Mouse (Mus musculus) spleen, adult 18-20 months (tissue): ENCODE measurements around the gene Mst1r.

Experiments used
- DNase-seq, 2 experiments: peaks; one replicate each; pipeline ENCODE4 v3.0.0; 2022; ENCODE audit warnings: mixed read lengths in 2 of 2

The Mst1r gene

GRCm38 (mm10) chr9:107906252-107906966 lies at the start of gene Mst1r:
Gene Mst1r, plus strand, starts transcription at chr9:107906873.
- no peak for DNase-seq

GRCm38 (mm10) chr9:107858343-107858742 lies 48.3 kb upstream of the Mst1r start:
- no peak for DNase-seq

- DNase-seq: no peak
Observed at GRCm38 (mm10) chr9:107864493-107864892, 42.2 kb upstream of the Mst1r start.

DNA sequence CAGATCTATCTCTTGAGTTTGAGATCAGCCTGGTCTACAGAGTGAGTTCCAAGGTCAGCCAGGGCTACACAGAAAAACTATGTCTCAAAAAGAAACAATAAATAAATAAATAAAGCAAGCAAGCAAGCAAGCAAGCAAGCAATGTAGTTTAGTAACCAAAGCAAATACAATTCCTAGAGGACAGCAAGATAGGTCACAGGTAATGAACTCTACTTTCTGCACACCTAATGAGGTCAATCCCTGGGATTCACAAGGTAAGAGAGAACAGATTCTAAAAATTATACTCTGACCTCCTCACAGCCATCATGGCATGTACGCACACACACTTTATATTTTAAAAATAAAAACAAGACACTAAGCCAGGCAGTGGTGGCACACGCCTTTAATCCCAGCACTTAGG lies 40.6 kb upstream of the Mst1r start:
- no peak for DNase-seq

DNA sequence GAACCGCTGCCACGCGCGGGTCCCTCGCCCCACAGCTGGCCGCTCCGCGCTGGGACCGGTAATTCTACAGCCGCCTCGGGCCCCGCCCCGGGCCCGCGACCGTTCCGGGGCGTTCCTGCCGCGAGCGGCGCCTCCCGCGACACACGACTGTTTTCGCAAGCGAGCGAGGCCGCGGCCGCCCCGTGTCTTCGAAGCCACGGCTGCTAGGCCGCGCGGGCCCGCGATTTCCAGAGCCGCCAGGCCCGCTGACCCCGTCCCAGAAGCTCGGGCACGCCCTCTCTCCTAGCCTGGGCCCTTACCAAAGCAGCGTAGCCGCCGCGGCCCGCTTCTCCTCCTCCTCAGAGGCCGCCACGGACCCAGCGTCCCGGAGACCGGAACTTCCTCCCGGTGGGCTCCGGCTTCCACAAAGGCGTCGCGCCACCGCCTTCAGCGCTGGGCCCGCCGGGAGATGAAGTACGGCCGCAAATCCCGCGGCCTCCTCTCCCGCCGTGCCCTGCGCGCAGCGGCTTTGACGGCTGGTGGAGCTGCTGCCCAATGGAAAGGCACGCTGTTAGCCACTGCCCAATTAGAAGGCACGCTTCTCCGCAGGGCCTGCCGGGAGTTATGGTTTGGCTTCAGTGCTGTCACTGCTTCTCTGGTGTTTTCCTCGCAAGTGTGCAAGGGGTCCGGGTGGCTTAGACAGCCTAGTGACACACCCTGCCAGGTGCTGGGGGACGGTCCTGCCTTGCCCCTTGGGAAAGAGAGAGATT lies 34.1 kb upstream of the Mst1r start:
- DNase-seq: peak; percentile 84 to 87

DNA sequence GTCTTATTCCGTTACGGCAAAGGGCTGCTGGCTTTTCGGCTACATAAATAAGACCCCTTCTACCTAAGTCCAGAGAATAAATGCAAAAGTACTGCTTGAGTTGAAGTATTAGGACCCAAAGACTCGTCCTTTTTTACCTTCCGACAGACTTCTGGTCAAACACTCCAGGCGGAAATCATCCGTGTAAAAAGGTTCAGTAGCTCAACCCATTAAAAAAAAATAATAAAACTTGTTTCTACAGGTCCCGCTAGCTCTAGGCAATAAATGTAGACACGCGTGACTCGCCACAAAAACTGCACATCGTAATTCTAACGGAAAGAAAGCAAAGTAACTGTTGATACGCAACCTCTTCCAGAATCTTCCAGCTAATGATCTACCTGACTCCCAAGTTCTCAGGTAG lies 33.5 kb upstream of the Mst1r start, which contains the start of gene Rbm6:
Rbm6 (minus strand) TSS at position 101 of the 400 bp plus-strand sequence.
- no peak for DNase-seq

DNA sequence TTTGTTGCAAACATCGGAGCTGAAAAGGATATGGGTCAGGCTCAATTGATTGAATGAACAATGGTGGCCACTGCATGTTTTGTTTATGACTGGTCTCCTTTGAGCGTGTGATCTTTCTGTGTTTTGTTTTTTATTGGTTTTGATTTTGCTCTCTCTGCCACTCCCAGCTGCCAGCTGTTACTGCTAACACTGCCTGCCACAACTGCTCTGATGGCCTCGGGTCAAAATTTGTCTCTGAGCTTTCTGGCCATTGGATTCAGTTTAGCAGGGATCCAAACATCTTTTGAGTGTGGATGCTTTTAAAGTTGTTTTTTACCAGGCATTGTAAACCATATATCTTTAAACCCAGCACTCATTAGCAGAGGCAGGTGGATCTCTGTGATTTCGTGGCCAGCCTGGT lies 26.3 kb upstream of the Mst1r start:
- no peak for DNase-seq

DNA sequence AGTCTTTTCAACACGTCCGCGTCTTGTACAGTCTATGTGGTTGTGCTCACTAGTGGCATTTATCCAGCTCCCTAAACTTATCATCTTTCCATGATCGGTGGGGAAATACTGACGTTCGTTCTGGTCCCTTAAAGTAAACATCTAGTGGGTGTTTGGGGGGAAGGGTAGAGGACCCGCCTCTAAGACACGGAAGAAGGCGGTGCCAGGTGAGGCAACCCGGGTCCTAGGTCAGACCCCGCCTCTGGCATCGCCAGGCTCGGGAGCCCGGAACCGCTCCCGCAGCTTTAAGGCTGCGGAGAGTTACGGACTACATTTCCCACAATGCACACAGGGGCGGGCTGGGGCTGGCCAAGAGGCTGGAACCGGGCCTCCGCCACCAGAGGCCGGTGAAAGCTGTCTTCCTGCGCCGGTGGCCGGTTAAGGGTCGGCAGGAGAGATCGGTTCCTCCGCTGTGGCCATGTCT lies 18.8 kb upstream of the Mst1r start, which contains the start of gene Mon1a:
Mon1a (plus strand) TSS at position 348 of the 463 bp plus-strand sequence.
- DNase-seq: peak; percentile 78 to 86

GRCm38 (mm10) chr9:107888267-107888850 lies 18.3 kb upstream of the Mst1r start:
- DNase-seq: peak in 1 of 2 experiments; percentile 19

GRCm38 (mm10) chr9:107890260-107890659 lies 16.4 kb upstream of the Mst1r start:
- DNase-seq: no peak

- DNase-seq: no peak
Observed at GRCm38 (mm10) chr9:107891023-107891422, 15.7 kb upstream of the Mst1r start.

- no peak for DNase-seq
Observed at GRCm38 (mm10) chr9:107898563-107898962, 8.1 kb upstream of the Mst1r start.

DNA sequence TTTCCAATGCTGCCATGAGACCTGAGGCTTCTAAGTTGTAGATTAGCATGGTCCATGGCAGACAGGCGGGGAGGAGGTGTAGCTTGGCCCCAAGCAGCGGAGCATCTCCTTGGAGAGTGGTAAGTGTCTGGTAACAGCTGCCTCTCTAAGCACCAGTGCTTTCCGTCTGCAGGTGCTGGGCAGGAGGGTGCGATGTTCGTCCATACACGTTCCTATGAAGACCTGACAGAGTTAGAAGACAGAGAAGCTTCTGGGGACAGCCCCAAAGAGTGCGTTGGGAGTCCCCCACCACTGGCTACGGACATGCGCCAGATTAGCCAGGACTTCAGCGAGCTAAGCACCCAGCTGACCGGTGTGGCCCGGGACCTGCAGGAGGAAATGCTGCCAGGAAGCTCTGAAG lies 6.8 kb upstream of the Mst1r start:
- no peak for DNase-seq

DNA sequence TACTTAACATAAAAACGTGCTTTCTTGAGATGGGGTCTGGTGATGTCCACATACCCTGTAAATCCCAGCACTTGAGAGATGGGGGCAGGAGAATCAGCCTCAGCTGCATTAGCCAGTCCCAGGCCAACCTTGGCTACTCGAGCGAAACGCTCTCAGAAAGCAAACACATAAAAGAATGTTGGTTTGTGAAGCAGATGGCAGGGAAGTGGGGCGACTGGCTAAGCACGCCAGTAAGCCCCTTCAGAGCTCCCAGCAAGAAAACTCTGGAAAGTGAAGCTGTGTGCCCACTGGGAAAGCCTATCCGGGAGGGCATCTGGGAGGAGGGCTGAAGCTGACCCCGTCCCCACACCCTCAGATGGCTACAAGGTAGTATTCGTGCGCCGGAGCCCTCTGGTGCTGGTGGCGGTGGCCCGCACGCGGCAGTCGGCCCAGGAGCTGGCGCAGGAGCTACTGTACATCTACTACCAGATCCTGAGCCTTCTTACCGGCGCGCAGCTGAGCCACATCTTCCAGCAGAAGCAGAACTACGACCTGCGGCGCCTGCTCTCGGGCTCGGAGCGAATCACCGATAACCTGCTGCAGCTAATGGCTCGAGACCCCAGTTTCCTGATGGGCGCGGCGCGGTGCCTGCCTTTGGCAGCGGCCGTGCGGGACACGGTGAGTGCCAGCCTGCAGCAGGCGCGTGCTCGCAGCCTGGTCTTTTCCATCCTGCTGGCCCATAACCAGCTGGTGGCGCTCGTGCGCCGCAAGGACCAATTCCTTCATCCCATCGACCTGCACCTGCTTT lies 5.6 kb upstream of the Mst1r start:
- peak in 1 of 2 experiments; percentile 38 for DNase-seq

GRCm38 (mm10) chr9:107901627-107901914 lies 5.1 kb upstream of the Mst1r start:
- DNase-seq: no peak

- DNase-seq: peak; percentile 59 to 87
Observed at GRCm38 (mm10) chr9:107904726-107905125, 1.9 kb upstream of the Mst1r start.

GRCm38 (mm10) chr9:107906967-107907800 lies 511 bp downstream of the Mst1r start:
- no peak for DNase-seq

DNA sequence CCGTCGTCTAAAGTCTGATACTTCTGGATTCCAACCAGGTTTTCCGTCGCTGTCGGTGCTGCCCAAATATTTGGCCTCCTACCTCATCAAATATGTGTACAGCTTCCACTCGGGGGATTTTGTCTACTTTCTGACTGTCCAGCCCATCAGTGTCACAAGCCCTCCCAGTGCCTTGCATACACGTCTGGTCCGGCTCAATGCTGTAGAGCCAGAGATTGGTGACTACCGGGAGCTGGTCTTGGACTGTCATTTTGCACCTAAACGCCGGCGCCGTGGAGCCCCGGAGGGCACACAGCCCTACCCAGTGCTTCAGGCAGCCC lies 1.1 kb downstream of the Mst1r start:
- DNase-seq: no peak

DNA sequence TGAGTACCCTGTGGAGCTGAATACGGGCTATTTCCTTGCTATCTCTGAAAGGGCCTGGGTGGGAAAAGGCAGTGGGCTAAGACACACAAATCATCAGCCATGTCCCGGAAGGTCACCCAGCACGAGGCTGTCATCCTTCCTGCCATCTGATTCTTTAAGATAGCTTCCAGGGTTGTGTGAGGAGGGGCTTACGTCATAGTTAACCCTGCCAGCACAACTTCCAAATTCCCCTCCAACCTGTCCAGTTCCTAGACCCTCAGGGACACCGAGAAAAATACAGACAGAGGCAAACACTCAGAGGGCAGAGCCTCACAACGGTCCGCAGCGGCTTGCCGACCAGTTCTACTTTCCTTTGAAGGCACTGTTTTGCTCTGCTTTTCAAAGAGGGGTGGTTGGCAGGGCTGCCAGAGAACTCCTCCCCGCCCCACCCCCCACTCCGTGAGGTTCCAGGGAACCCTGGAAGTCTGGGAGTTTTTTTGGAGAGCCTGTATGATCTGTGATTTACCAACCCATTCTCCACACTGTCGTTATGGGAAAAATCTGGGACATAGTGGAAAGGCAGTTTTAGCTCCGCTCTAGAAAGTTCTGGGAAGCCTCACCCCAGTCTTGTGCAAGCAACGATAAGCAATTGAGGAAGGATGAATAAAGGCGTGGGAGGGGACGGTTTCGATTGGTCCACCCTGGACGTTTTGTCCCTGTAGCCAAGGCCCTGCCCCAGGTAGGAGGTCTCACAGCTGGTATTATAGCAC lies 1.9 kb downstream of the Mst1r start:
- no peak for DNase-seq

GRCm38 (mm10) chr9:107910025-107910769 lies 3.5 kb downstream of the Mst1r start:
- DNase-seq: no peak
